Mouse (Mus musculus) embryonic fibroblast, embryonic 13.5 days (primary cell): ENCODE results near the gene Prep.

ENCODE experiments used
- CTCF ChIP-seq: IDR thresholded peaks from 2 replicates; pipeline ENCODE4 v1.5.1; 2011; ENCODE audit warnings: mild to moderate bottlenecking, control low read depth, low read length, moderate library complexity, borderline replicate concordance; ENCODE audit not compliant: insufficient read depth
- POLR2A ChIP-seq: IDR thresholded peaks from 2 replicates; pipeline ENCODE4 v1.6.1; 2011; ENCODE audit warnings: low read depth, mild to moderate bottlenecking, control low read depth, low read length, moderate library complexity

DNA sequence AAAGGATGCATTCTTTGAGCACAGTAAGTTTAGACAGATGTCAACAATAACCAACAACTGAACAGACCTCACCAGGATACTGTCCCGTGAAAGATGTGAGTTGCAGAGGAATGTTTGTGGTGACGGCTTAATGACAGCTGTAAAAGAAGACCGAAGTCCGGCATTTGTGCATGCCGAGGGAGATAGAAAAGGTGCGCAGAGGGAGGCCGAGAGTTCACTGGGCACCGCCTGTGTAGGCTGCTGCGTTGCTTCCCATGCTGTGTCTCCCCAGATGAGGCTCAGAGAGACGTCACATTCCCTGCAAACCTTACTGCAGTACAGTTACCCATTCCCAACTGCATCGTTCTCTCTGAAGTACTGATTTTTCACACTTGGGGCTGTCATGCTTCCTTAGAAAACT is 45.9 kb downstream of the Prep start:
- TF ChIP-seq CTCF (no peak), POLR2A (no peak)
